ENCODE assay signal across 9 mouse cellular contexts in genomic region chr5:136143161-136143755, GRCm38 (mm10). TPM values are rescaled to one million over a fixed set of nuclear protein-coding genes. Genes with fewer than 3 reads are reported as not detected.
DNase-seq lines count a peak whose midpoint lies in the region; TF ChIP-seq lines count a peak whose summit lies in the region.
"Had no signal": no experiment of that assay in that cellular context is flagged by ENCODE, and none has a peak within 500 bp of the region (broad histone marks: within the 10 kb centered on the region; RNA-seq: fewer than 3 reads in every experiment).

No protein-coding gene starts in this region.

- WGBS in embryonic facial prominence, embryonic 10.5 days = 91% methylated on average over 6 of the region's 6 CpGs

- no peak overlapping the region for H3K4me3 ChIP-seq in left cerebral cortex, adult 2 months
- no peak overlapping the region for H3K4me3 ChIP-seq in embryonic facial prominence, embryonic 10.5 days
- H3K4me3 ChIP-seq: heart, embryonic 15.5 days; liver, embryonic 15.5 days had no signal

- no peak overlapping the region for H3K27ac ChIP-seq in left cerebral cortex, adult 2 months
- H3K27ac ChIP-seq in embryonic facial prominence, embryonic 10.5 days (replicated peaks) = no peak overlapping the region
- H3K27ac ChIP-seq: heart, embryonic 15.5 days; liver, embryonic 15.5 days had no signal

- H3K9me3 ChIP-seq in embryonic facial prominence, embryonic 10.5 days = peaks cover 7% of the 10 kb centered on the region; the same call in 1 of the 2 replicates
- H3K9me3 ChIP-seq: heart, embryonic 15.5 days; liver, embryonic 15.5 days had no signal

- no peaks in the 10 kb centered on the region for H3K4me1 ChIP-seq in embryonic facial prominence, embryonic 10.5 days
- H3K4me1 ChIP-seq: heart, embryonic 15.5 days had no signal

- intact Hi-C loops in left cerebral cortex, adult 2 months (cut with DNase I) = no loop called here
- intact Hi-C loops in left cerebral cortex, postnatal 25 days (cut with DNase I) = no loop called here
- intact Hi-C loops in left cerebral cortex, postnatal 10 days (cut with DNase I) = no loop called here

- peak; percentile 49 for TF ChIP-seq CTCF in left cerebral cortex, adult 2 months (IDR thresholded peaks at IDR 0.05)

- H3K27me3 ChIP-seq in embryonic facial prominence, embryonic 10.5 days (replicated peaks; ENCODE audit: low read depth, poor library complexity, severe bottlenecking) = no peaks in the 10 kb centered on the region
- H3K27me3 ChIP-seq: heart, embryonic 15.5 days; liver, embryonic 15.5 days had no signal

- DNase-seq in left cerebral cortex, adult 2 months (ENCODE audit: extremely low spot score in 1 of 2, low spot score in 2 of 2) = no peak
- no peak for DNase-seq in left cerebral cortex, postnatal 25 days (ENCODE audit: low spot score in 2 of 2)
- peak; percentile 65 for DNase-seq in B cell, adult 2 months
- DNase-seq in ES-CJ7 (ENCODE audit: low read depth, low spot score) = peak; percentile 51
- DNase-seq in induced T-regulatory cell, adult 2 months (ENCODE audit: low read depth) = peak; percentile 60
- DNase-seq in embryonic facial prominence, embryonic 10.5 days (ENCODE audit: low spot score) = no peak
- no peak for DNase-seq in left cerebral cortex, postnatal 10 days (ENCODE audit: extremely low spot score in 1 of 2, low spot score in 2 of 2)

- peaks cover 46% of the 10 kb centered on the region for H3K36me3 ChIP-seq in embryonic facial prominence, embryonic 10.5 days (replicated peaks)

RNA-seq across cellular contexts. Expression of gene Alkbh4, which starts 7.3 kb away (rescaled TPM):
- total RNA-seq in left cerebral cortex, adult 2 months (2021) = 1 to 10 TPM; 8.5 to 9.6 TPM
- 1 to 10 TPM; 8.1 to 9.4 TPM for total RNA-seq in left cerebral cortex, postnatal 25 days (2021)
- polyA plus RNA-seq in embryonic facial prominence, embryonic 10.5 days (2016; fragmentation: Nextera tagmentation; extraction: Ambion mirVana) = 26.3 and 29.1 TPM in 2 replicates
- total RNA-seq in left cerebral cortex, postnatal 10 days (2021) = 10 to 100 TPM in 1 of 2 experiments, 1 to 10 TPM in 1; 9.5 to 11.7 TPM

RNA-seq across cellular contexts. Expression of gene Lrwd1, which starts 7.4 kb away (rescaled TPM):
- 10 to 100 TPM; 14.8 to 15.2 TPM for total RNA-seq in left cerebral cortex, adult 2 months (2021)
- total RNA-seq in left cerebral cortex, postnatal 25 days (2021) = 10 to 100 TPM; 13.3 TPM
- 59.7 and 62.4 TPM in 2 replicates for polyA plus RNA-seq in embryonic facial prominence, embryonic 10.5 days (2016; fragmentation: Nextera tagmentation; extraction: Ambion mirVana)
- 10 to 100 TPM; 11.7 to 13.2 TPM for total RNA-seq in left cerebral cortex, postnatal 10 days (2021)

RNA-seq across cellular contexts. Expression of gene Polr2j, which starts 26.8 kb away (rescaled TPM):
- total RNA-seq in left cerebral cortex, adult 2 months (2021) = 10 to 100 TPM; 70.8 to 72.8 TPM
- 10 to 100 TPM; 71.5 to 83.9 TPM for total RNA-seq in left cerebral cortex, postnatal 25 days (2021)
- polyA plus RNA-seq in embryonic facial prominence, embryonic 10.5 days (2016; fragmentation: Nextera tagmentation; extraction: Ambion mirVana) = 300 and 301 TPM in 2 replicates
- total RNA-seq in left cerebral cortex, postnatal 10 days (2021) = 10 to 100 TPM; 82.2 to 91.6 TPM

RNA-seq across cellular contexts. Expression of gene Orai2, which starts 27.3 kb away (rescaled TPM):
- total RNA-seq in left cerebral cortex, adult 2 months (2021) = 10 to 100 TPM; 46.7 to 48.8 TPM
- total RNA-seq in left cerebral cortex, postnatal 25 days (2021) = 10 to 100 TPM; 57.1 to 60.1 TPM
- polyA plus RNA-seq in embryonic facial prominence, embryonic 10.5 days (2016; fragmentation: Nextera tagmentation; extraction: Ambion mirVana) = 7.4 and 8.2 TPM in 2 replicates
- 10 to 100 TPM; 59.8 to 62.6 TPM for total RNA-seq in left cerebral cortex, postnatal 10 days (2021)

RNA-seq across cellular contexts. Expression of gene Prkrip1, which starts 55.5 kb away (rescaled TPM):
- total RNA-seq in left cerebral cortex, adult 2 months (2021) = 10 to 100 TPM; 34.7 to 37.7 TPM
- total RNA-seq in left cerebral cortex, postnatal 25 days (2021) = 10 to 100 TPM; 36.8 to 37.1 TPM
- 68.6 and 76.8 TPM in 2 replicates for polyA plus RNA-seq in embryonic facial prominence, embryonic 10.5 days (2016; fragmentation: Nextera tagmentation; extraction: Ambion mirVana)
- total RNA-seq in left cerebral cortex, postnatal 10 days (2021) = 10 to 100 TPM; 41.2 to 42.4 TPM

Comparison
In these comparisons a context has a peak if more than half of its experiments do, and no peak if none do; other contexts are left out.
1. DNase-seq: peak in B cell, adult 2 months (2 of 2), ES-CJ7 (single experiment) and induced T-regulatory cell, adult 2 months (single experiment); none in left cerebral cortex, adult 2 months (0 of 2), left cerebral cortex, postnatal 25 days (0 of 2), embryonic facial prominence, embryonic 10.5 days (single experiment) and left cerebral cortex, postnatal 10 days (0 of 2).